Mouse (Mus musculus) layer of hippocampus, adult 8-10 months (tissue): ENCODE measurements around the gene Trio. TPM values are rescaled to one million over a fixed set of nuclear protein-coding genes. Genes with fewer than 3 reads are reported as not detected.

Experiments
- DNase-seq, 2 experiments: peaks; one replicate each; pipeline ENCODE4 v3.0.0; 2022; ENCODE audit warnings: low spot score in 2 of 2
- total RNA-seq, 4 experiments: library from RNA; stranded (reverse); gene quantifications; 2 replicates each; pipeline ENCODE4 v1.2.4; 2022

Gene Trio
- total RNA-seq, 4 experiments from 2014 or later = 242 to 353 (median 293) TPM

GRCm38 (mm10) chr15:27884347-27885250, 141.0 kb downstream of the Trio start:
- peak; percentile 66 to 84 for DNase-seq

DNA sequence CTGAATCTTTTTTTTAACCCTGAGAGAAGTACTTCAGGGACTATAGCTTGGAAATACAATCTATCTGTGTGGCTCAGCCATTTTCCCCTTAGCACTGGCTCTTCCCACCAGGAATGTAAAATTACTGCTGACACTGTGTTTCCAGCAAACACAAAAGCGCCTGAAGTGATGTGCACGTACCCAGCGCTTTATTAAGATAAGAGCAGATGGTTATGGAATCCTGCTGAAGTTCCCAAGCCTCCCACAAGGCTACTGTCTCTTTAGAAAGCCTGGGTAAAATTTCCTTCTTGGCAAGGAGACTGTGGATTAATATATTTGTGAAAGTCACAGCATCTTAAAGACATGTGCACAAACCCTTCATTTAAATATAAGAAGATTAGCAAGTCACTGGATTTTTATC, 141.8 kb downstream of the Trio start:
- DNase-seq = no peak

DNA sequence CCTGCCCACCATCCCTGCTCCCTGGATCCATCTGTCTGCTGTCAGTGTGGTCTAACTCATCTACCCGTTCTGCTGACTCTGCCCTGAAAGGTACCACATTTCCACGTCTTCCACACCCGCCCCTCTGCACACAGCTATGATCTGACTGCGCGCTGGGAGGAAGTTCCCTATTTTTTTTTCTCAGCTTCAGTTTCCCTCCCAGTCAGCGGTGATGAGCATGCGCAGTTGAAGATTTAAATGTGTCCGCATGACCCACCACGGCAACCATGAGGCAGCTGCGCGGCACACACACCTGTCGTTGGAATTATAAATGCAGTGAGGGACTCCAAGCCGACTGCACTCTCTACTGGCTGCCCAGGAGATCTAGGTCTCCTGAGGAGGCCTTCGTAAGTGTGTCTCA, 142.8 kb downstream of the Trio start:
- no peak for DNase-seq

DNA sequence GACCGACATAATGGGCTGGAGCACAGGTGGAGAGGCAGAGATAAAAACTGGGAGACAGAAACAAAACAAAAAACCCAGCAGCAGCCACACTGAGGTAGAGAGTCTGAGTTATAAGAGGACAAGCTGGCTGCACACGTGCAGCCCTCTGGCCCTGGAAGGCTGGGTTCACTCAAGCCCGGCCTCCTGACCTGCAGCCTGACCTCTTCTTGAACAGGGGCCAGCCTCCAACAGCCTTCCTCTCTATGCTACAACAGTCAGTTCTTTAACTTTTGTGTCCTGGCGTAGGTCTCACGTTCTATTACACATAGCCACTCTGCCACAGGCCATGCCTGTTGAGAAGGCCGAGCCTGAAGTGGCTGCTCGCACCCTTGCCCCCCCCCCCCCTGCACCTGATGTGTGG, 147.8 kb downstream of the Trio start:
- DNase-seq = no peak

DNA sequence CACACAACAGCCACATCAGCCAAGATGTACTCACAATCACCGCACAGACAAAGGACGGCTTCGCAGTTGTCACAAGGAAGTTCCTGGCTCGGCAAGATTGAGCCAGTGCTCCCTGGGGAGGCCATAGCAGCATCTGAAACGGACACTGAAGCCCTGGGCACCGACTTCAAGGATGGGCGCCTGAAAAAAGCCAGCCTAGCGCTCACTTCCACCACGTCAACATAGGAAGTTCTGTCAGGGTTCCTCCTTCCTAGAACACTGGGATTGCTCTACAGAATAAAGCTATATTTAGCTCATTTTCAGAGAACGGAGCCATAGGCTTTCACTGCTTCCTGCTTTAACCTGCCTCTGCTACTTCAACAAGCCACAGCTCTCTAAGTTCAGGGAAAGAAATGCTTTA, 149.3 kb downstream of the Trio start:
- DNase-seq = no peak

GRCm38 (mm10) chr15:27875753-27876152, 149.9 kb downstream of the Trio start:
- DNase-seq = no peak

- DNase-seq = no peak
Measured at GRCm38 (mm10) chr15:27873747-27874320, 151.8 kb downstream of the Trio start.

DNA sequence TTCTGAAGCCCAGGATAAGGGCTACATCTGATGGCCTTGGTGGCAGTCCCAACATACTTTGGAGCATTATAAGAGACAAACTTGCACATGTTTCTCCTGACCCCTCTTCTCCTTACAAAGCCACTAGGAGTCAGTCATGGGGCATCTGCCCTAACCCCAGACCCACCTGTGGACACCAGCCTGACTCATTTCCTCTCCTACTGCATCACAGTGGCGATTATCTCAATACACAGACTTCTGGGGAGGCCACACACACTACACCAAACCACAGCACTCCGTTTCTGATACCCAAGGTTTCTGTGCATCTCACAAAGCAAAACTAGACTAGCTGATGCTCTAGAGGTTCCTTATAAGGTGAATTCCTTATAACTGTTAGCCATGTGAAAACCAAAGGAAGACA, 153.4 kb downstream of the Trio start:
- no peak for DNase-seq

GRCm38 (mm10) chr15:27871708-27872107, 153.9 kb downstream of the Trio start:
- no peak for DNase-seq

DNA sequence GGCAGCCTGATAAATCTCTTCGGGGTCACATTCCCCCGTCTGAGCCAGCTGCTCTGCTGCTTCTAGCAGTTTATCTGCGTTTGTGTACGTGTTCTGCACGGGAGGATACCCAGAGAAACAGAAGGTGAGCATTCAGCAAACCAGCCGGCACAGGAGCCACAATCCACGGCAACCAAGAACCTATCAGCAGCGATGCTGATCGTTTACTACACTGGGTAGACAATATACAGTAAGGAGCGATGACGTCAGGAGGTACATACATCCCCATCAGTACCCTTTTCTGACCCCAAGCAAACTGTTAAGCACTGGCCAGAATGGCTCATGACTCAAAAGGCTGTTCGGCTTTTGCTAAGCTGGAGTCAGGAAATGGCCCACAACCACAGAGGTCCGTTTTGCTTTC, 154.4 kb downstream of the Trio start:
- no peak for DNase-seq

- DNase-seq = no peak
Measured at GRCm38 (mm10) chr15:27869001-27869400, 156.6 kb downstream of the Trio start.

GRCm38 (mm10) chr15:27867831-27868230, 157.8 kb downstream of the Trio start:
- DNase-seq = no peak

GRCm38 (mm10) chr15:27866471-27866870, 159.2 kb downstream of the Trio start:
- DNase-seq = no peak

- no peak for DNase-seq
Measured at GRCm38 (mm10) chr15:27866053-27866452, 159.6 kb downstream of the Trio start.

DNA sequence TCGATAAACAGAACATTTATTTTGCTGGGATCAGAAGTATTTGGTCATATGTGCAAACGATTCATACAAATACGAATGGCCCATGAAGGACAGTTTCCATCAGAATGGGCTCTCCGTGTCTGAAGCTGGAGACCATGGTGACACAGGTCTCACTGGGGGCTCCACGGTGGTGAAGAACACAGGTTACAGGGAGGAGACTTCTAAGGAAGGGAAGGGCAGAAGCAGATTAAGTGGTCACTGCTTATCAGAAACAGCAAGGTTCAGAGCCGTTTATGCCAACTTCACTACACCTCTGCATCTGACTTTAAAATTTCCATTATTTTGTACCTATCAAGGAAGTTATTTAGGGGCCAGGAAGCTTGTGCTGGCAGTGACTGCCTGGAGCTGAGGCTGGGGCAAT, 161.3 kb downstream of the Trio start:
- DNase-seq = no peak

DNA sequence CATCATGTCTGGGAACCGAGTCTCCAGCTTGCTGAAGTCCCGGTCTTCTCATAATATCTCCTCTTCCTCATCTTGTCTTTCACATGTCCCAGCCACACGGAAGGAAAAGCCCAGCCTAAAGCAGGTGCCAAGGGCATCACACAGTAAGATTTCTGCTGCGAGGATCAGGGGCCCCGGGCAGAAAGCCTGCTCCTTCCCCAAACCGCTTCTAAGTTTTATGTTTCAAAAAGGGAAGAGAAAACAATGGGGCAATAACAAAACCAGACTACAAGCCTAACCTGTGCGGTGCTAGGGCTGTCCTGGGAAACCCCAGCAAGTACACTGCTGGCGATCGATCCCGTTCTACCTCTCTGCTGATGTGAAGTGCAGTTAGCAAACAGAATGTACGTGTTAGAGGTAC, 162.7 kb downstream of the Trio start:
- no peak for DNase-seq

DNA sequence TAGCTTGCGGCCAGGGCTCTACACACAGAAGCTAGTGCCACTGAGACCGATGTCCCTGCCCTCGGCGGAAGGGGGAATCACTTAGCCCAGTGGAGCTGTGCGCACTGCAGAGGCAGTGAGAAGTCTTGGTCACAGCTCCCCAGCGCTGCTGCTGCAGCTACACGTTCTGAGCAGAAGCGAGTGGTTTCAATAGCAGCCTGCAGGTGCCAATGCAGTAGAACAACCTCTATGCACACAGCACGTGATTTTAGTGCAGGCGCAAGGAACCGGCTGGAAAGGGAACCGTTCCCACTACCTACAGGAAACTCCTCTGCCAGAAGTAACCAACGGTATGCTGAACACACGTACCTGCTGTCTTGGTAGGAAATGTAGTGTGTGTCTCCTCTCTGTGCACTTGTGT, 165.2 kb downstream of the Trio start:
- no peak for DNase-seq

DNA sequence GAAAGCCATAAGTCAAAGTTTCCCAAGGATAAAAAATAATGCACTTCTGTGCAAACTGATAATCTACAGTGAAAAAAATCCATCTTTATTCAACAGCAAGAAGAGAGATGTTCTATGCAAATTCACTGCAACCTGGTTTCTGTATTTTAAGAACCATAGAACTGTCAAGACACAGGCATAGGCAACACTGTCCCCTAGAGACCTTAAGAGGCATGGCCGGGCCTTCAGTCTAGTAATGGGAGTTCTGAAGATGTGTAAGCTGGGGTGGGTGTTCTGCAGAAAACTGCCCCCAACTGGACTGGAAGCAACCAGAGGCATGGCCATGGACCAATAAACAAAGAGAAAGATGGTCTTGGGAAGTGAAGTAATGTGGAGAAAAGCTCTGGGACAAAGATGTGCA, 166.1 kb downstream of the Trio start:
- DNase-seq = no peak

GRCm38 (mm10) chr15:27859115-27859514, 166.5 kb downstream of the Trio start:
- no peak for DNase-seq

GRCm38 (mm10) chr15:27858179-27858819, 167.3 kb downstream of the Trio start:
- DNase-seq = no peak

- DNase-seq = no peak
Measured at GRCm38 (mm10) chr15:27857242-27857641, 168.4 kb downstream of the Trio start.

GRCm38 (mm10) chr15:27856050-27856787, 169.4 kb downstream of the Trio start:
- no peak for DNase-seq
